Mouse (Mus musculus): ENCODE data around the gene Camsap3.
"Not testable (repeated sequence)": the region's sequence is repeated elsewhere in the genome, so short reads cannot be mapped to it uniquely, and the experiment has no call there.

The Camsap3 gene

GRCm38 (mm10) chr8:3586993-3587390, at the start of gene Camsap3:
TSS of gene Camsap3 (plus strand) at chr8:3587293.
- DNase-seq: no peak

GRCm38 (mm10) chr8:3537666-3538065, 49.4 kb upstream of the Camsap3 start:
- no peak for DNase-seq

- no peak for DNase-seq
These were observed 47.9 kb upstream of the Camsap3 start for GRCm38 (mm10) chr8:3539146-3539545.

- DNase-seq: no peak
These were observed 47.0 kb upstream of the Camsap3 start for GRCm38 (mm10) chr8:3540076-3540475.

GRCm38 (mm10) chr8:3546511-3546910, 40.6 kb upstream of the Camsap3 start:
- no peak for DNase-seq

GRCm38 (mm10) chr8:3552240-3552639, 34.9 kb upstream of the Camsap3 start:
- no peak for DNase-seq

- DNase-seq: no peak
These were observed 31.0 kb upstream of the Camsap3 start for GRCm38 (mm10) chr8:3556114-3556513.

GRCm38 (mm10) chr8:3567641-3568371, 19.3 kb upstream of the Camsap3 start, which contains the start of gene C330021F23Rik:
TSS of gene C330021F23Rik (plus strand) at chr8:3567990.
- DNase-seq: no peak

- DNase-seq: no peak
These were observed 18.7 kb upstream of the Camsap3 start for GRCm38 (mm10) chr8:3568378-3568777.

- DNase-seq: no peak
These were observed 17.3 kb upstream of the Camsap3 start for GRCm38 (mm10) chr8:3569784-3570183.

GRCm38 (mm10) chr8:3574546-3574945, 12.5 kb upstream of the Camsap3 start:
- DNase-seq: no peak

- DNase-seq: no peak
These were observed 10.7 kb upstream of the Camsap3 start for GRCm38 (mm10) chr8:3576211-3576960.

- DNase-seq: no peak
These were observed 7.4 kb upstream of the Camsap3 start for GRCm38 (mm10) chr8:3579390-3580364.

- DNase-seq: not testable (repeated sequence)
These were observed 5.1 kb upstream of the Camsap3 start for GRCm38 (mm10) chr8:3581961-3582360.

GRCm38 (mm10) chr8:3586452-3586851, 641 bp upstream of the Camsap3 start:
- DNase-seq: no peak

- DNase-seq: peak; percentile 81 to 83
These were observed 531 bp downstream of the Camsap3 start for GRCm38 (mm10) chr8:3587391-3588257.

GRCm38 (mm10) chr8:3588258-3588633, 1.2 kb downstream of the Camsap3 start:
- peak; percentile 36 to 52 for DNase-seq

GRCm38 (mm10) chr8:3593470-3593869, 6.4 kb downstream of the Camsap3 start:
- DNase-seq: peak; percentile 65 to 69

- DNase-seq: no peak
These were observed 7.4 kb downstream of the Camsap3 start for GRCm38 (mm10) chr8:3594466-3594865.

- DNase-seq: no peak
These were observed 11.0 kb downstream of the Camsap3 start for GRCm38 (mm10) chr8:3598054-3598453.

GRCm38 (mm10) chr8:3599219-3599618, 12.1 kb downstream of the Camsap3 start:
- DNase-seq: no peak

- no peak for DNase-seq
These were observed 13.3 kb downstream of the Camsap3 start for GRCm38 (mm10) chr8:3600401-3600800.
